Mouse (Mus musculus) left cerebral cortex, adult 8-10 months (tissue): ENCODE data around the gene P3h2. TPM values are rescaled to one million over a fixed set of nuclear protein-coding genes. Genes with fewer than 3 reads are reported as not detected.

ENCODE experiments used
- DNase-seq, 2 experiments: peaks; one replicate each; pipeline ENCODE4 v3.0.0; 2022; ENCODE audit warnings: low spot score in 2 of 2
- total RNA-seq, 4 experiments: library from RNA; stranded (reverse); gene quantifications; 2 replicates each; pipeline ENCODE4 v1.2.4; 2022

Gene P3h2
- total RNA-seq, 4 experiments from 2014 or later, result 3.0 to 5.4 (median 4.1) TPM

DNA sequence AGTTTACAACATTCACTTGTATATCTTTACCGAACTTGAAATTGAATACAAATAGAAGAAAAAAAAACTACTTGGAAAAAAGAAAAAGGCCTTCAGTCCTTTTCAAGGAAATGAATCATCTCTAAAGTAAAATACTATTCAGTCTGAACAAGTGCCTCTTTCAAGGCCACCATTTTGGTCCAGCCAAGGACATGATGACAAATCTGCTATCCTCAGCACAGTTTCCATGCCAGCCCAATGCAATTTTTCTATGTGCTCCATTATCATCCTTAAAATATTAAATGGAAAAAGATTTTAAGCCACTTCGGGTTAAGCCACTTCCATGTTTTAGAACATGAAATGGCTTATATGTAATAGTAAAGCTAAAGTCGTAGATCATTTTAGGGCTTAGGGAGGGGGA is 35.2 kb downstream of the P3h2 start:
- no peak for DNase-seq

- no peak for DNase-seq
These were observed 40.5 kb downstream of the P3h2 start for GRCm38 (mm10) chr16:26065060-26065459.

DNA sequence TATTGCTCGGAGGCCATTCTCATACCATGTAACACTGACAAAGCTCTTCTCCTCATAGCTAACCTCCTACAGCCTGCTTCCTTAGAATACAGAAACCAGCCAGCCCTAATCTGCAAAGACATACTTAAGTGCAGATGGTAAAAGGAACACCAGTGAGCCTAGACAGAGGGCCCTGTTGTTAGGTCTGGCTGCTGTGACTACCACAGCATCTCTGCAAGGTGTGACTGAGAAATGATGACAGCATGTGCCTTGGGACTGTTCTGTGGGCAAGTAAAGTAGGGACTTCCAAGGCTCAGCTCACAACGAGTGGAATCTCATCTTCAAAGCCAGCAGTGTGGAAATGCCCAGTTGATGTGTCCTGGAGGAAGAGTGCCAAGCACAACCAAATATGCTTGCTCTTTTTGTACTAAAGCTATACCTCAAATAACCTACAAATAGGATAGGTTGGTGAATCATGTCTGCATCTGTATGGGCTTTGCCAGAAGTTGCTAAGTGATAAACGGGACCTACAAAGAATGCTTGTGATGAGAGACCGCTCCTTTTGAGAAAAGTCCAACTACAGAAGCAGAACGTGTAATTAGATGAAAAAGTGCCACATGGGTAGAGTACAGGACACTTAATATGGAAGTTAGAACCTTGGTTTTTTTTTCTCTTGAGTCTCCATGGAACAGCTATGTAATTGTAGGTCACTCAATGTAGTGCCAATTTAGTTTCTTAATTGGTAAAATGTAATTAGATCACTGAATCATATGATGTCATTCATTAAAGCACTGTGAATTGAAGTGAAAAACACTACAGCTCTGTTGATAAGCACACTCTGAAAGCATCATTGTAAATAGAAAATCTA is 45.1 kb downstream of the P3h2 start:
- DNase-seq, result no peak

- no peak for DNase-seq
These were observed 52.0 kb downstream of the P3h2 start for GRCm38 (mm10) chr16:26053631-26054030.

- no peak for DNase-seq
These were observed 56.0 kb downstream of the P3h2 start for GRCm38 (mm10) chr16:26049393-26050087.

DNA sequence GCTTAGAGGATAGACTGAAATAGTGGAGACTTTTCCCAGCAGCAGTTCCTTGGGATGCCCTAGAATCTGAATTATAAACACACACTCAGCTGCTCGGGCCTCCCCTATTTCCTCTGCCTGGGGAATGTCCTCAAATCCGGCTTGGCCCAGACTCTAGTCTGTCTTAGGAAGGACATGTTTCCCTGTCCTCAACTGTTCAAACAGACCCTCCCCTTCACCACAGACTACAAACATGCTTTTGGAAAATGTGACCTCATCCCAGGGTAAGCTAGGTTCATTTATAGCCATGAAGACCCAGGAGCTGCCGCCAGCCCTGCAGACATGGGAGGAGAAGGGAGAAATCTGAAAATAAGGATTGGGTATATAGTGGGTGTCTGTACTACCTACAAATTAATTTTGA is 57.7 kb downstream of the P3h2 start:
- DNase-seq, result no peak

- no peak for DNase-seq
These were observed 58.2 kb downstream of the P3h2 start for GRCm38 (mm10) chr16:26047396-26047795.

- DNase-seq, result no peak
These were observed 63.7 kb downstream of the P3h2 start for GRCm38 (mm10) chr16:26041929-26042303.

DNA sequence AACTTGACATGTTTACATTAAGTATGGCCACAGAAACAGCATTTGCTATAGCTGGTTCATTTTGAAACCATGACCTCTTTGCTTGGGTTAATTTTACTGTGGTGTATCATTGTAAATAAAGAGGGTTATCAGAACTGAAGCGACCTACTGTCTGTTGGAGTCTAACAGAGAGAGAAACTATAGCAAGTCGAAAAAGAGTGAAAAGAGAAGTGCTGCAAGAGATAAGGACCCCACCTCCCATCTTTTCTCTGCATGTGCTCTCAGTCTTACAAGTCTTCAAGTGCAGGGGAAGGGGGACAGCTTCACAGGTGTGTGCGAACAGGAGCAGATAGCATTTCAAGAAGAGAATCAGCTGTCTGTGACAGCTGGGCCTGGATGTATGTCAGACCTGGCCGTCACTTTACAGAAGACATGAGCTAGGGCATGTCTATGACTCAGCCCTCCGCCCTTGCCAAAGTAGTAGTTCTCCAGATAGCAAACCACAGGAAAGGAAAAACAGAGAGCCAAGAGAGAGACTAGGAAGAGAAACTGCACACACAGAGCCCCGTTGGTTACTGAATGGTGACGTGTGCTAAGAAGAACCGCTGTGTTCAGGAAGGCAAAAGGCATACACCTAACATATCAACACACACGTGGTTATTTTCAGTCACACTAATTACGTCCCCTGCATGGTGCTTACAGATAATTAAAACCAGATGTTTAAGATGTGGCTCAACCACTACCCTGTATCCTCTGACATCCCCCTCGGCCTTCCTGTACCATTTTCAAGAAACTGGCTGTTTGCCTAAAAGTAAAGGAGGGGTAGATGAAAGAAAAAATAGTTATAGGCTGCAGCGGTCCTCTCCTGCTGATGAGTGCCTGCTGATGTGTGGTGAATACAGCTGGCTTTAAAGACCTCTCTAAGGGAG is 64.3 kb downstream of the P3h2 start:
- peak in 1 of 2 experiments; percentile 10 for DNase-seq

DNA sequence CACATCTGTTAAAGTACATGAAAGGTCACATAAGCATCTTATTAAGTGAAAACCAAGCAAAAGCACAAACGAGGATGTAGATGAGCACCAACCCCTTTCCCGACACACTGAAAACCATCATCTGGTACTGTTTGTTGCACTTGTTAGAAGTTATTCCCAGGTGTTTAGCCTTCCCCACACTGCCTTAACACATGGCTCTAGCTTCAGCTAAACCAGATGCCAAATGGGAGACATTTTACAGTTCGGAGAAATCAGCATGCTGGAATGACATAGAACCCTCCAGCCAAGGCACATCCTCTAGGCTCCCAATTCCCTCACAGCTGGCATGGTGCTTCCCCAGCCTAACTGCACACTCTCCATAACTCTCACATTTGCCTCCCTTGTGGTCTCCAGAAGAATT is 66.3 kb downstream of the P3h2 start:
- DNase-seq, result no peak

DNA sequence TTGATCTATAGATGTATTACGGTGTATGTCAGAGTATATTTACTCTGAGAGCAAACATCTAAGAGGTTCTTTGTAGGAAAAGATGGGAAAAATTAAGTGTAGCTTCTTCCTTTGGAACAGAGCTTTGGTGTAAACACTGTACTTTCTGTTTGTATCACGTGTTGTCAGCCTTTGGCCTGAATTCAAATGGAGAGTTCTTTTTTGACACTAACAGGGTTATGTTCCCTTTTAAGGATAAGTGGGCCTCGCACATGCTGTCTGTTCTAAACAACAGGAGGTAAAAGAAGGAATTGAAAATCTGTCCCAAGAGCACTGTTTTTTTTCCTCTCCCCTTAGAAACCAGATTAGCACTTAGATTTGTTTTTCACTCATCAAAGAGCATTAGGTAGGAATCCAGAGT is 70.1 kb downstream of the P3h2 start:
- DNase-seq, result no peak

GRCm38 (mm10) chr16:26035079-26035478 is 70.5 kb downstream of the P3h2 start:
- DNase-seq, result no peak

DNA sequence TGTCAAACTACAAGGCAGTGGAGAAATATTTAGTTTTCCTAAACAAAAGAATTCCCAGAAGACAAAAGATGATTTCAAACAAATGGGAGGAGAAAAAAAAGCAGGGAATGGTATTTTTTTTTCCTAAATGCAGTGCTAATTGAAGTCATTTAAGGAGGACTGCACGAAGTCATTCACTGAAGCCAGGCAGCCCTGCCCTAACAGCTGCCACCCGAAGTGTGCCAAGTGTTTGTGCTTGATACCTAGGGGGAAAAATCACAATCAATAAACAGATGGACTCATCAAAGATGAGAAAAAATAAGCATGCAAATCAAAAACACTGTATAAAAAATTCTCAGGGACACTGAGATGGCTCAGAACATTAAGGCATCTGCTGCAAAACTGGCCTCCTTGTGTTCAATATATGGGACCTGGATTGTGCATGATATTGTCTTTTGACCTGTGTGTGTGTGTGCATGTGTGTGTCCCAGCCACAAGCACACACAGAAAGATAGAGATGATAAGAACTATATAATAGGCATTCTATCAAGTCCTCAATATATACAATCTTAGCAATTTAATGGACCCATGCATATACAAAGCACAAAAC is 76.1 kb downstream of the P3h2 start:
- no peak for DNase-seq

DNA sequence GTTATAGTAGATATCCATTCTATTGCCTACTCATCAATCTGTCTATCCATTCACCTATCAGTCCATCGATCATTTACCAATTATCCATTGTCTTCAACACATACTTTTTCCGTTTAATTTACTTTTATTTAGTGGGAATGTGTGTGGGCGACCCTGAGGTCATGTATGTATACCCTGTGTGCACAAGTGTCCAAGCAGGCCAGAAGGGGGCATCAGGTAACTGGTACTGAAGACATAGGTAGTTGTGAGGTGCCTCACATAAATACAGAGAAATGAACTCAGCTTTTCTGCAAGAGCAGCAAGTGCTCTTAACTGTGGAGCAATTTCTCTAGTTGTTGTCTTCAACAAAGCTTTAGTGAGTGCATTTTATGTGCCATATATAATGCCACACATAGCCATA is 79.2 kb downstream of the P3h2 start:
- DNase-seq, result no peak

GRCm38 (mm10) chr16:26024543-26024942 is 81.0 kb downstream of the P3h2 start:
- DNase-seq, result no peak

DNA sequence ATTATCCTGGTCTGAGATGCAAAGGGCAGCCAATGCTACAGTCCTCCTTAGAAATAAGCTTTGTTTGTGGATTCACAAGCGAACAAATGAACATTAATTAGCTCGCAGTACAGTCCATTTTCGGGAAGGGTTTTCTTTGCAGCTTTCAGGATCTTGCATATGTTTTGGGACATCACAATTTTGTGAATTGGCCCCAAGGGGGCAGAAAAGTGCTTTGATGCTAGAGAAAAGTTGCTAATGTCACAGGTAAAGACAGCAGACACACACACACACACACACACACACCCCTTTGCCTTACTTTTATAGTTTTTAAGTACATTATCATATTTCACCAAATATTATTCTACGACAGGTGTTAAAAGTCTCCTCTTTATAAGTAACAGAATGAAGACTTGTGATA is 82.2 kb downstream of the P3h2 start:
- no peak for DNase-seq

GRCm38 (mm10) chr16:26021759-26022158 is 83.8 kb downstream of the P3h2 start:
- no peak for DNase-seq

GRCm38 (mm10) chr16:26005811-26006210 is 99.8 kb downstream of the P3h2 start:
- DNase-seq, result no peak

DNA sequence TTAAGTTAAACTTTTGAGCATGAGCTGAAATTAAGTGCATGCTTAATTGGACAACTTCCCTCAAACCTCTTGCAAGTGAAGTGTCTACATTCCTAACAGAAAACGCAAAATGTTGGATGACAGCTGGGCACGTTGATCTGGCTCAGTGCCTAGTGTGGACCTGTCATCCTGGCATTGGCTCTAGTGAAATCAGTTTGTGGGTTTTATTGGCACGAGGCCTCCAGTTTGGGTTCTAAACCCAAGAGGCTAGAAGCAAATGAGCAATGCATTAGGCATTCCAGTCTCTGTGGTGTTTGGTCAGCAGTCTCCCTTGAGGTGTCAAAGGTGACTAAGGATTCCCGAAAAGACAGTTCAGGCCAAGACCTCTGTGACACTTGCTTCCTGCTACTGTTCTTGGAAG is 102.3 kb downstream of the P3h2 start:
- DNase-seq, result no peak

GRCm38 (mm10) chr16:26002848-26003247 is 102.7 kb downstream of the P3h2 start:
- no peak for DNase-seq

DNA sequence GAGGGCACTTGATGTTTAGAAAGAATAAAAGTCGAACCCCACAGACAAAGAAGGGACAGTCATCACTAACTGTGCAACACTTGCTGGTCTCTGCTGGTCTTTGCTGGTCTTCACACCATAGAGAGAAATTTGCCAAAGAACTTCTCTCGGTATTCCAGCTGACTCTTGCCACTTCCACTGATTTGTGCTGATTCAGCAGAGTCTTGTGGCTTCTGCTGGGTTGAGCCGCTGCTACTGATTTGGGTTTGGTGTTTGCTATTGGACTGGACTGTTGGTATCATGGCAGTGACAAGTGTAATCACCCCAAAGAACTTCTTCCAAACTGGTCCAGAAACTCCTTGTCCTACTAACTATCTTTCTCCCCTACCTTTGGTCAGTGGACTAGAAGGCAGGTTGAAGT is 111.0 kb downstream of the P3h2 start:
- no peak for DNase-seq

- DNase-seq, result no peak
These were observed 118.4 kb downstream of the P3h2 start for GRCm38 (mm10) chr16:25987221-25987620.
